Mouse (Mus musculus): ENCODE results near the gene Ndufaf2. TPM values are rescaled to one million over a fixed set of nuclear protein-coding genes. Genes with fewer than 3 reads are reported as not detected.

Gene Ndufaf2
- 70.5 and 73.3 TPM in 2 replicates for polyA plus RNA-seq (2014; fragmentation: Nextera tagmentation; extraction: Ambion mirVana)

DNA sequence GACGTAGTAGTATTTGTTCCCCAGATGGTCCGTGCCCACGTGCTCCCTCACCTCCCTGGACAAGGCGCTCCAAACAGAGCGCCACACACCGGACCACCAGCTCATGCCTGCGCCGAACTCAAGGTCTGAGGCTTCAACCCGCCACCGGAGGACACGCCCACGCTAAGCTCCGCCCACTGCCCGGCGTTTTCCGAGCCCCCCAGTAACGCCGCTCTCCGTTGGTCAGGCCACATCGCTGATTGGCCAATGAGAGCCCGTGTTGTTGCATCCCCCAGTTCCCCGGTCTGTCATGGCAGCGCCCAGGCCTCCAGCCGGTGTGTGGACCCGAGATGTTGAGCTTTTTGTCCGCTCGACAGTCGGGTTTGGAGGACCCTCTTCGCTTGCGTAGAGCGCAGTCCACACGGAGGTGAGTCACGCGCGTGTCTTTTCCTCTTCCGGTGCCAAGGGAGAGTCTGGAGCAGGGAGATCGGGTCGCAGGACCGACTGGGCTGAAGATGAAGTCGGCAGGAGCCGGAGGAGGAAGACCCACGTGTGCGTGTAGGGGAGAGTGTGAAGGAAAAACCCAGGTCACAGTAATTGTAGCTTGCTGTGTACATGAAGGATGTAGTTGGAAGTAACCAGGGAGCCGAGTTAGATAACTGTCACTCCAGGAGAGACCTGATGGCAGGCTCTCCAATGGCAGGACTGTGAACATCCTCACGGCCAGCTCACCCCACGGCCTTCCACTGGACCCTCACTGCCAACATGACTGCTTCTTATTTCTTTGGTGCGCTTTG is at the start of gene Ndufaf2, which contains the start of gene Ercc8:
Ndufaf2 (minus strand) TSS at position 159 of the 776 bp plus-strand sequence.
Ercc8 (plus strand) TSS at position 267 of the 776 bp plus-strand sequence.
- no peaks in the 10 kb centered on the region for H3K9me3 ChIP-seq (ENCODE audit: control insufficient read depth, low read length)
- H3K4me2 ChIP-seq (ENCODE audit: low read length), result peak within 1 kb of the TSS; percentile 96
- H3K9ac ChIP-seq (ENCODE audit: low read length), result peak within 1 kb of the TSS; percentile 63
- peak within 1 kb of the TSS; percentile 72 for H3K4me3 ChIP-seq (ENCODE audit: low read depth, low read length)
- WGBS, result under 1% methylated on average over 47 of the region's 47 CpGs
- peaks cover 11% of the 10 kb centered on the region for H3K4me1 ChIP-seq (replicated peaks; ENCODE audit: control insufficient read depth, insufficient read depth, low read length)
- no peaks in the 10 kb centered on the region for H3K27me3 ChIP-seq (replicated peaks; ENCODE audit: control insufficient read depth, insufficient read depth, low read length)
- ATAC-seq (replicated peaks; ENCODE audit: low FRiP score, low TSS enrichment, low read depth) (peak; percentile 99), DNase-seq (ENCODE audit: low spot score) (peak; percentile 100)
- no peak within 1 kb of the TSS for H3K27ac ChIP-seq (ENCODE audit: low read depth)
- H3K36me3 ChIP-seq (ENCODE audit: control insufficient read depth, insufficient read depth, low read length), result peaks cover 5% of the 10 kb centered on the region

DNA sequence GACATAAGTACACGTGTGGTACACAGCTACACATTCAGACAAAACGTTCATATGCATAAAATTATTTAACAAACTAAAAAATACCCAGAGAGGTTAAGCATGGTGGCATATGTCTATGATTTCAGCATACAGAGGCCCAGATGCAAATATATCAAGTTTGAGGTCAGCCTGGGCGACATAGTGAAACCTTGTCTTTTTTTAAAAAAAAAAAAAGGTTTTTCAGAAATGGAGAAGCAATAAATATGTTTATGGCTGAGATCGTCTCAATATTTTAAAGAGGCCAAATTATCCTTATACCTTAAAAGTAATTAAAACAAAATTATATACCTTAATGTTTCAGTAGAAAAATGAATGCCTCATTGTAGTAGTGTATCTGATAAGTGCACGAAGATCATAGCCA is 49.7 kb upstream of the Ndufaf2 start:
- H3K36me3 ChIP-seq (ENCODE audit: control insufficient read depth, insufficient read depth, low read length), result no peaks in the 10 kb centered on the region
- WGBS, result 70% methylated on average over 5 of the region's 5 CpGs
- DNase-seq (ENCODE audit: low spot score) (no peak), ATAC-seq (replicated peaks; ENCODE audit: low FRiP score, low TSS enrichment, low read depth) (no peak)
- no peak overlapping the region for H3K9ac ChIP-seq (ENCODE audit: low read length)
- no peak overlapping the region for H3K27ac ChIP-seq (ENCODE audit: low read depth)
- H3K9me3 ChIP-seq (ENCODE audit: control insufficient read depth, low read length), result no peaks in the 10 kb centered on the region
- no peak overlapping the region for H3K4me3 ChIP-seq (ENCODE audit: low read depth, low read length)
- H3K27me3 ChIP-seq (replicated peaks; ENCODE audit: control insufficient read depth, insufficient read depth, low read length), result peaks cover 2% of the 10 kb centered on the region; the same call in 1 of the 2 replicates
- no peaks in the 10 kb centered on the region for H3K4me1 ChIP-seq (replicated peaks; ENCODE audit: control insufficient read depth, insufficient read depth, low read length)
- no peak overlapping the region for H3K4me2 ChIP-seq (ENCODE audit: low read length)

DNA sequence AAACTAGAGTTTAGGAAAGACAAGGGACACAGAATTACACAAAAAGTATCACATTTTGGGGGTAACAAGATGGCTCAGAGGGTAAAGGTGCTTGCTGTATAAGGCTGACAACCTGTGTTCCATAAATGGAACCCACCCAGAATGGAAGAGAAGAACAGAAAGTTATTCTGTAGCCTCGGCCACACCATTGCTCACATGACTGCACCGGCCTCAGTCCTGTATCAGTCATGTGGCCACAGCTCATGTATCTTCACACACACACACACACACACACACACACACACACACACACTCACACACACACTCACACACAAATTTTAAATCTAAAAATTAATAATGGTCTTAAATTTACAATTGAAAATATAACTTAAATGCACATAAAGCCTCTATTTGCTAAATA is 49.0 kb upstream of the Ndufaf2 start:
- Histone ChIP-seq H3K4me2 (ENCODE audit: low read length) (no peak overlapping the region), H3K36me3 (ENCODE audit: control insufficient read depth, insufficient read depth, low read length) (no peaks in the 10 kb centered on the region), H3K27me3 (replicated peaks; ENCODE audit: control insufficient read depth, insufficient read depth, low read length) (no peaks in the 10 kb centered on the region), H3K9me3 (ENCODE audit: control insufficient read depth, low read length) (no peaks in the 10 kb centered on the region), H3K4me3 (ENCODE audit: low read depth, low read length) (no peak overlapping the region), H3K27ac (ENCODE audit: low read depth) (no peak overlapping the region), H3K9ac (ENCODE audit: low read length) (no peak overlapping the region), H3K4me1 (replicated peaks; ENCODE audit: control insufficient read depth, insufficient read depth, low read length) (no peaks in the 10 kb centered on the region)
- WGBS, result 81% methylated on average over 2 of the region's 2 CpGs
- DNase-seq (ENCODE audit: low spot score) (no peak), ATAC-seq (replicated peaks; ENCODE audit: low FRiP score, low TSS enrichment, low read depth) (no peak)

DNA sequence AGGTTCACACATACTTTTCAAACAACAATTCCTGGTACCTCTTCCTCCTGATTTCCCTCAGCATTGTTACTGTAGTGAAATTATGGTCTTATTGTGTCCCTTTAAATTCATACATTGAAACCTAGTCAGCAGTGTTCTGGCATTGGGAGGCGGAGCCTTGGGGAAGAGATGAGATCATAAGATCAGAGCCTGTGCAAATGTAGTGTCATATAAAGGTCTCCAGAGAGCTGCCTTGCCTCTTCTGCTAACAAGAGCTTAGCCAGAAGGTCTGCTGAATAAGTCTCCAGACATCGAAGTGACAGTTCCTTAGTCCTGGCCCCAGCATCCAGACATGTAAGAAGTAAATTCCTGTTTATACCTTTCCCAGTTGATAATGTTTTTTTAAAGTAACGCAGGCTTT is 46.4 kb upstream of the Ndufaf2 start:
- Histone ChIP-seq H3K27ac (ENCODE audit: low read depth) (no peak overlapping the region), H3K9ac (ENCODE audit: low read length) (no peak overlapping the region), H3K4me2 (ENCODE audit: low read length) (no peak overlapping the region), H3K36me3 (ENCODE audit: control insufficient read depth, insufficient read depth, low read length) (no peaks in the 10 kb centered on the region), H3K9me3 (ENCODE audit: control insufficient read depth, low read length) (no peaks in the 10 kb centered on the region), H3K27me3 (replicated peaks; ENCODE audit: control insufficient read depth, insufficient read depth, low read length) (no peaks in the 10 kb centered on the region), H3K4me1 (replicated peaks; ENCODE audit: control insufficient read depth, insufficient read depth, low read length) (no peaks in the 10 kb centered on the region), H3K4me3 (ENCODE audit: low read depth, low read length) (no peak overlapping the region)
- WGBS, result 62% methylated on average over 3 of the region's 3 CpGs
- DNase-seq (ENCODE audit: low spot score) (no peak), ATAC-seq (replicated peaks; ENCODE audit: low FRiP score, low TSS enrichment, low read depth) (no peak)

DNA sequence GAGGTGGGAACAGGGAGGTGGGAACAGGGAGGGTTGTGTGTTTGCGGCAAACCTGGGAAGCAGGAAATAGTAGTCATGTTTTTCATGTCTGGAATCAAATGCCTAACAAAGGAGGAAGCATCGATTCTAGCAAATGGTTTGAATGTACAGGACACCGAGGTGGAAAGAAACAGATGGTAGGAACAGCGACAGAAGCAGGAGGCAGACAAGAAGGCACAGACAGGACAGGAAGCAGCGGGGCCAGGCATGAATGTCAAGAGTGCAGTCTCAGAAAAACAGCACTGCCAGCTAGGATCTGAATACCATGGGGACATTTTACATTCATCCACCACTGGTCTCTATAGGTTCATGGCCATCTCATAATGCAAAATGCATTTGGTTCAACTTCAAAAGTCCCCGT is 37.1 kb upstream of the Ndufaf2 start:
- no peaks in the 10 kb centered on the region for H3K4me1 ChIP-seq (replicated peaks; ENCODE audit: control insufficient read depth, insufficient read depth, low read length)

DNA sequence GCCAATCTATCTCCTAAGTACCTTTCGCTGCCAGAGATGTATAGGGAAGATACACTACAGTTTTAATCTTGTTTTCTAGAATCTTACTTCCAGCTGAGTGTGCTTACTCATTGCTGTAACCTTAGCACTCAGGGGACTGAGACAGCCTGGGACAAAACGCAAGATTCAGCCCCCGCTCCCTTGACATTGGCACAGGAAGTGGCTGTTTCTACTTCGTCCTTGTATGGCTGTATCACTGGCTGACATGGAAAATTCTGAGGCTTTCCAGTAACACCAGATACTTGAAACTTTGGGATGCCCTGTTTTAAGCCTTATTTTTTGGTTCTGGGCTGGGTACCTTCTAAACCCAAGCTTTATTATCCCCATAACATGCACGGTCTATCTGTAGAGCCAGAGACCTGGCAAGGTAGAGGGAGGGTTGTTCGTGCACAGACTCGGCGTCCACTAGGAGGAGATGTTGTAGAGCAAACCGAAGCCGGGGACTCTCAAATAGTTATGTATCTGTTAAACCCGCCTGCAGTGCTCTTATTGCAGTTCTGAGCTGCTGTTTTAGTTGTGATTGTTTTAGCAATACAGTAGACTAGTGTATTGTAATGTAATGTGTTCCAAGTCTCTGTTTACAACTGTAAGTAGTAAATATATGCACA is 32.8 kb upstream of the Ndufaf2 start:
- Histone ChIP-seq H3K27me3 (replicated peaks; ENCODE audit: control insufficient read depth, insufficient read depth, low read length) (no peaks in the 10 kb centered on the region), H3K4me2 (ENCODE audit: low read length) (no peak overlapping the region), H3K36me3 (ENCODE audit: control insufficient read depth, insufficient read depth, low read length) (peaks cover 34% of the 10 kb centered on the region), H3K4me1 (replicated peaks; ENCODE audit: control insufficient read depth, insufficient read depth, low read length) (no peaks in the 10 kb centered on the region), H3K9me3 (ENCODE audit: control insufficient read depth, low read length) (no peaks in the 10 kb centered on the region), H3K4me3 (ENCODE audit: low read depth, low read length) (no peak overlapping the region), H3K9ac (ENCODE audit: low read length) (no peak overlapping the region), H3K27ac (ENCODE audit: low read depth) (no peak overlapping the region)
- ATAC-seq (replicated peaks; ENCODE audit: low FRiP score, low TSS enrichment, low read depth) (no peak; the same call in 1 of the 2 replicates), DNase-seq (ENCODE audit: low spot score) (peak; percentile 74)
- whole genome bisulfite sequencing, result 52% methylated on average over 11 of the region's 11 CpGs

More for the DNA sequence above, 37.1 kb upstream of the Ndufaf2 start:
- DNase-seq (ENCODE audit: low spot score), result no peak
- 82% methylated on average over 6 of the region's 6 CpGs for WGBS
- H3K4me3 ChIP-seq (ENCODE audit: low read depth, low read length), result no peak overlapping the region
- no peak overlapping the region for H3K4me2 ChIP-seq (ENCODE audit: low read length)
- peaks cover 16% of the 10 kb centered on the region for H3K36me3 ChIP-seq (ENCODE audit: control insufficient read depth, insufficient read depth, low read length)
- no peaks in the 10 kb centered on the region for H3K9me3 ChIP-seq (ENCODE audit: control insufficient read depth, low read length)
- no peak for ATAC-seq (replicated peaks; ENCODE audit: low FRiP score, low TSS enrichment, low read depth)
- H3K27me3 ChIP-seq (replicated peaks; ENCODE audit: control insufficient read depth, insufficient read depth, low read length), result no peaks in the 10 kb centered on the region
- H3K9ac ChIP-seq (ENCODE audit: low read length), result no peak overlapping the region
- no peak overlapping the region for H3K27ac ChIP-seq (ENCODE audit: low read depth)

DNA sequence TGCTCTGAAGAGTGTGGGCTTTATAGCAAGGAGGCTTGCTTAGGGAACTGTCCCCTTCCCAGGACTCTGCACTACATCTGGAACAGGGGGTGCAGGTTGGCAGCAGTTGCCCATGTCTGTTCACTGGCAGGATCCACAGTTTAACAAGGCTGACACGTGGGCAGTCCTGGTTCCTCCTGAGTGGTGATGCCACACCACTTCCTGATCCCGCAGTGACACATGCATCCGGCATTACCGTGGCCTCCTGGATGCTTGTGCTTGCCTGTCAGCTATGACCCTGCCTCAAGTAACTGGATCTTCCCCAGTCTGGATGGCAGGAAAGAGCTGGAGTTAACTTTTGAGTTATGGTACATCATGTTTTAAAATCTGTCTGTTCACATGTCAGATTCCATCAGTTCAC is 29.6 kb upstream of the Ndufaf2 start:
- DNase-seq (ENCODE audit: low spot score) (no peak), ATAC-seq (replicated peaks; ENCODE audit: low FRiP score, low TSS enrichment, low read depth) (no peak)
- 90% methylated on average over 4 of the region's 4 CpGs for WGBS
- Histone ChIP-seq H3K4me3 (ENCODE audit: low read depth, low read length) (no peak overlapping the region), H3K4me1 (replicated peaks; ENCODE audit: control insufficient read depth, insufficient read depth, low read length) (no peaks in the 10 kb centered on the region), H3K4me2 (ENCODE audit: low read length) (no peak overlapping the region), H3K27me3 (replicated peaks; ENCODE audit: control insufficient read depth, insufficient read depth, low read length) (no peaks in the 10 kb centered on the region), H3K9ac (ENCODE audit: low read length) (no peak overlapping the region), H3K27ac (ENCODE audit: low read depth) (no peak overlapping the region), H3K9me3 (ENCODE audit: control insufficient read depth, low read length) (no peaks in the 10 kb centered on the region), H3K36me3 (ENCODE audit: control insufficient read depth, insufficient read depth, low read length) (peaks cover 43% of the 10 kb centered on the region)

DNA sequence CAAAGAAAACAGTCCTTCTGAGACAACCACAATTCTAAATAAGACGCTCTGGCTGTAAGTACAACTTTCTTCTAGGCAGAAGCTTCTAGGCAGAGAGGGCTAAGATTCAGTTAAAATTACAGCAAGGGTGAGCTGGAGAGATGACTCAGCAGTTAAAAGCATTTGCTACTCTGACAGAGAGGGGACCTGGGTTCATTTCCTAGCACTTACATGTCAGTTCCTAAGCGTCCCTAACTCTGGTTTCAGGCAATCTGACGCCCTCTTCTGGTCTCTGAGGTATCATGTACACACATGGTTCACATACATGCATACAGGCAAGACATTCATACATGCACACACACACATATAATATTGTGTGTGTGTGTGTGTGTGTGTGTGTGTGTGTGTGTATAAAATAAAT is 27.1 kb upstream of the Ndufaf2 start:
- no peak overlapping the region for H3K27ac ChIP-seq (ENCODE audit: low read depth)
- H3K27me3 ChIP-seq (replicated peaks; ENCODE audit: control insufficient read depth, insufficient read depth, low read length), result no peaks in the 10 kb centered on the region
- DNase-seq (ENCODE audit: low spot score), result no peak
- 94% methylated on average over 3 of the region's 3 CpGs for WGBS
- H3K9me3 ChIP-seq (ENCODE audit: control insufficient read depth, low read length), result no peaks in the 10 kb centered on the region
- H3K4me2 ChIP-seq (ENCODE audit: low read length), result no peak overlapping the region
- H3K9ac ChIP-seq (ENCODE audit: low read length), result no peak overlapping the region
- no peak for ATAC-seq (replicated peaks; ENCODE audit: low FRiP score, low TSS enrichment, low read depth)
- H3K36me3 ChIP-seq (ENCODE audit: control insufficient read depth, insufficient read depth, low read length), result peaks cover 60% of the 10 kb centered on the region
- H3K4me3 ChIP-seq (ENCODE audit: low read depth, low read length), result no peak overlapping the region
- no peaks in the 10 kb centered on the region for H3K4me1 ChIP-seq (replicated peaks; ENCODE audit: control insufficient read depth, insufficient read depth, low read length)

Data from intestine, embryonic 14.5 days (tissue).